Mouse (Mus musculus) heart, embryonic 13.5 days (tissue): Measurements from ENCODE around the gene Hoxb6. TPM values are rescaled to one million over a fixed set of nuclear protein-coding genes. Genes with fewer than 3 reads are reported as not detected.
A peak's percentile ranks its signal among the peaks of the same experiment; 100 is the strongest.

ENCODE experiments used
- ATAC-seq: fragments of 200-750 bp; cut with Nextera tagmentation; 2 replicates; pipeline ENCODE4 v1.8.0; 2017; ENCODE audit warnings: moderate TSS enrichment; ENCODE audit not compliant: insufficient number of reproducible peaks, low FRiP score, low TSS enrichment; ENCODE audit errors: extremely low read depth
- H3K27ac ChIP-seq: fragments of 300-500 bp; sonication (generic); replicated peaks from 2 replicates; pipeline ENCODE4 v1.5.1; 2015; ENCODE audit warnings: moderate library complexity, mild to moderate bottlenecking, inconsistent platforms
- H3K27me3 ChIP-seq: fragments of 300-500 bp; sonication (generic); replicated peaks from 2 replicates; pipeline ENCODE4 v1.6.1; 2015; ENCODE audit warnings: mild to moderate bottlenecking, inconsistent platforms
- H3K36me3 ChIP-seq: fragments of 300-500 bp; sonication (generic); 2 replicates; pipeline ENCODE4 v1.6.1; 2015; ENCODE audit warnings: mild to moderate bottlenecking, inconsistent platforms
- H3K4me1 ChIP-seq: fragments of 300-500 bp; sonication (generic); 2 replicates; pipeline ENCODE4 v1.6.1; 2015; ENCODE audit warnings: inconsistent platforms
- H3K4me2 ChIP-seq: fragments of 300-500 bp; sonication (generic); 2 replicates; pipeline ENCODE4 v1.6.1; 2015; ENCODE audit warnings: inconsistent platforms, mild to moderate bottlenecking, moderate library complexity
- H3K4me3 ChIP-seq: fragments of 300-500 bp; sonication (generic); 2 replicates; pipeline ENCODE4 v1.5.1; 2015; ENCODE audit warnings: moderate library complexity, mild to moderate bottlenecking, inconsistent platforms
- H3K9ac ChIP-seq: fragments of 300-500 bp; sonication (generic); 2 replicates; pipeline ENCODE4 v1.6.1; 2015; ENCODE audit warnings: inconsistent platforms, mild to moderate bottlenecking, moderate library complexity
- H3K9me3 ChIP-seq: fragments of 300-500 bp; sonication (generic); 2 replicates; pipeline ENCODE4 v1.6.1; 2016; ENCODE audit warnings: inconsistent platforms
- WGBS: fragments of 180-500 bp; shearing (Covaris S2); methylation state at CpG from one replicate; pipeline ENCODE4 v1.1.7; 2015; ENCODE audit warnings: mixed read lengths; 5-methylcytosine and 5-hydroxymethylcytosine counted together
- polyA plus RNA-seq: library from polyadenylated mRNA; unstranded; fragments of >200 nt; fragmentation: Nextera tagmentation; extraction: Ambion mirVana; gene quantifications from 2 replicates; pipeline ENCODE4 v1.2.1, GENCODE M21; 2015

Gene Hoxb6
- polyA plus RNA-seq, 1 experiment from 2014 or later = 2.0 TPM

- Histone ChIP-seq H3K9ac (no peak overlapping the region), H3K27ac (no peak overlapping the region), H3K4me1 (no peaks in the 10 kb centered on the region), H3K4me2 (no peak overlapping the region), H3K36me3 (no peaks in the 10 kb centered on the region), H3K4me3 (no peak overlapping the region), H3K27me3 (peaks cover 100% of the 10 kb centered on the region), H3K9me3 (no peaks in the 10 kb centered on the region)
- 3% methylated on average over 23 of the region's 23 CpGs for WGBS
- no peak for ATAC-seq
These were observed 31.8 kb upstream of the Hoxb6 start for GRCm38 (mm10) chr11:96260310-96260970.

GRCm38 (mm10) chr11:96261323-96261890 is 30.9 kb upstream of the Hoxb6 start:
- H3K27me3 ChIP-seq = peaks cover 100% of the 10 kb centered on the region
- H3K4me3 ChIP-seq = no peak overlapping the region
- H3K9ac ChIP-seq = no peak overlapping the region
- H3K4me2 ChIP-seq = no peak overlapping the region
- no peak for ATAC-seq
- H3K9me3 ChIP-seq = no peaks in the 10 kb centered on the region
- H3K4me1 ChIP-seq = no peaks in the 10 kb centered on the region
- 2% methylated on average over 24 of the region's 24 CpGs for WGBS
- no peaks in the 10 kb centered on the region for H3K36me3 ChIP-seq
- H3K27ac ChIP-seq = no peak overlapping the region

- Histone ChIP-seq H3K27me3 (peaks cover 100% of the 10 kb centered on the region), H3K9ac (no peak overlapping the region), H3K4me2 (no peak overlapping the region), H3K27ac (no peak overlapping the region), H3K9me3 (no peaks in the 10 kb centered on the region), H3K4me1 (no peaks in the 10 kb centered on the region), H3K4me3 (no peak overlapping the region), H3K36me3 (no peaks in the 10 kb centered on the region)
- 5% methylated on average over 6 of the region's 6 CpGs for WGBS
- ATAC-seq = no peak
These were observed 29.9 kb upstream of the Hoxb6 start for GRCm38 (mm10) chr11:96262262-96262830.

- WGBS = 1% methylated on average over 33 of the region's 33 CpGs
- no peak for ATAC-seq
- no peaks in the 10 kb centered on the region for H3K4me1 ChIP-seq
- H3K9me3 ChIP-seq = no peaks in the 10 kb centered on the region
- no peak overlapping the region for H3K27ac ChIP-seq
- H3K9ac ChIP-seq = no peak overlapping the region
- H3K4me3 ChIP-seq = no peak overlapping the region
- no peaks in the 10 kb centered on the region for H3K36me3 ChIP-seq
- peaks cover 99% of the 10 kb centered on the region for H3K27me3 ChIP-seq
- no peak overlapping the region for H3K4me2 ChIP-seq
These were observed 28.5 kb upstream of the Hoxb6 start for GRCm38 (mm10) chr11:96263636-96264389.

GRCm38 (mm10) chr11:96264390-96265020 is 27.8 kb upstream of the Hoxb6 start:
- H3K27me3 ChIP-seq = peaks cover 99% of the 10 kb centered on the region
- no peaks in the 10 kb centered on the region for H3K9me3 ChIP-seq
- no peak overlapping the region for H3K9ac ChIP-seq
- H3K4me3 ChIP-seq = no peak overlapping the region
- H3K4me1 ChIP-seq = no peaks in the 10 kb centered on the region
- no peak for ATAC-seq
- 11% methylated on average over 8 of the region's 8 CpGs for WGBS
- no peak overlapping the region for H3K27ac ChIP-seq
- no peak overlapping the region for H3K4me2 ChIP-seq
- no peaks in the 10 kb centered on the region for H3K36me3 ChIP-seq

GRCm38 (mm10) chr11:96265954-96266353 is 26.3 kb upstream of the Hoxb6 start:
- no peaks in the 10 kb centered on the region for H3K9me3 ChIP-seq
- H3K4me3 ChIP-seq = no peak overlapping the region
- H3K36me3 ChIP-seq = no peaks in the 10 kb centered on the region
- no peak overlapping the region for H3K9ac ChIP-seq
- H3K4me2 ChIP-seq = no peak overlapping the region
- peaks cover 99% of the 10 kb centered on the region for H3K27me3 ChIP-seq
- WGBS = 2% methylated on average over 7 of the region's 7 CpGs
- H3K4me1 ChIP-seq = peaks cover 3% of the 10 kb centered on the region; the same call in 1 of the 2 replicates
- no peak overlapping the region for H3K27ac ChIP-seq
- no peak for ATAC-seq

- 17% methylated on average over 7 of the region's 7 CpGs for WGBS
- H3K9me3 ChIP-seq = no peaks in the 10 kb centered on the region
- no peak overlapping the region for H3K27ac ChIP-seq
- H3K9ac ChIP-seq = no peak overlapping the region
- no peak for ATAC-seq
- H3K4me2 ChIP-seq = no peak overlapping the region
- H3K36me3 ChIP-seq = no peaks in the 10 kb centered on the region
- H3K27me3 ChIP-seq = peaks cover 99% of the 10 kb centered on the region
- H3K4me3 ChIP-seq = no peak overlapping the region
- H3K4me1 ChIP-seq = peaks cover 16% of the 10 kb centered on the region
These were observed 25.0 kb upstream of the Hoxb6 start for GRCm38 (mm10) chr11:96267021-96267920.

- Histone ChIP-seq H3K4me1 (peaks cover 19% of the 10 kb centered on the region), H3K36me3 (no peaks in the 10 kb centered on the region), H3K4me3 (no peak overlapping the region), H3K9ac (no peak overlapping the region), H3K27me3 (peaks cover 99% of the 10 kb centered on the region), H3K27ac (no peak overlapping the region), H3K4me2 (no peak overlapping the region), H3K9me3 (no peaks in the 10 kb centered on the region)
- 0% methylated on average over 1 of the region's 1 CpGs for WGBS
- no peak for ATAC-seq
These were observed 24.1 kb upstream of the Hoxb6 start for GRCm38 (mm10) chr11:96268031-96268745.

GRCm38 (mm10) chr11:96269869-96270268 is 22.4 kb upstream of the Hoxb6 start:
- Histone ChIP-seq H3K4me1 (peaks cover 19% of the 10 kb centered on the region), H3K36me3 (no peaks in the 10 kb centered on the region), H3K4me2 (no peak overlapping the region), H3K27ac (no peak overlapping the region), H3K27me3 (peaks cover 99% of the 10 kb centered on the region), H3K4me3 (no peak overlapping the region), H3K9ac (no peak overlapping the region), H3K9me3 (no peaks in the 10 kb centered on the region)
- under 1% methylated on average over 19 of the region's 19 CpGs for WGBS
- no peak for ATAC-seq

- peaks cover 99% of the 10 kb centered on the region for H3K27me3 ChIP-seq
- no peak within 1 kb of the TSS for H3K27ac ChIP-seq
- no peak within 1 kb of the TSS for H3K9ac ChIP-seq
- peak within 1 kb of the TSS; percentile 43 for H3K4me3 ChIP-seq
- no peak for ATAC-seq
- no peaks in the 10 kb centered on the region for H3K9me3 ChIP-seq
- H3K4me1 ChIP-seq = peaks cover 19% of the 10 kb centered on the region
- H3K36me3 ChIP-seq = no peaks in the 10 kb centered on the region
- WGBS = 2% methylated on average over 40 of the region's 40 CpGs
- peak within 1 kb of the TSS; percentile 55 for H3K4me2 ChIP-seq
These were observed 21.2 kb upstream of the Hoxb6 start, which contains the start of gene Hoxb9 for GRCm38 (mm10) chr11:96270996-96271540. TSS of gene Hoxb9 (plus strand) at chr11:96271457.
